ENCODE assay signal across 8 mouse cellular contexts in genomic region chr3:116007941-116008440, GRCm38 (mm10). TPM values are rescaled to one million over a fixed set of nuclear protein-coding genes. Genes with fewer than 3 reads are reported as not detected.
DNase-seq lines count a peak whose midpoint lies in the region; ATAC-seq and TF ChIP-seq lines count a peak whose summit lies in the region.

No protein-coding gene starts in this region.

- TF ChIP-seq CTCF in CH12.LX (conservative IDR thresholded peaks at IDR 0.05 in 1 of 2, IDR thresholded peaks at IDR 0.05 in 1 of 2; ENCODE audit: low read depth in 2 of 2, low read length in 2 of 2) = no peak

- WGBS in forebrain, embryonic 10.5 days = under 1% methylated on average over 12 of the region's 12 CpGs
- WGBS in heart, embryonic 14.5 days = 0% methylated on average over 12 of the region's 12 CpGs
- under 1% methylated on average over 12 of the region's 12 CpGs for WGBS in liver, embryonic 13.5 days (ENCODE audit: insufficient replicate concordance)

- peaks cover 27% of the 10 kb centered on the region for H3K79me2 ChIP-seq in CH12.LX (replicated peaks; ENCODE audit: control insufficient read depth, extremely low read depth, insufficient read depth, poor library complexity, severe bottlenecking)

- DNase-seq in CH12.LX (ENCODE audit: extremely low read depth) = peak; percentile 82
- peak; percentile 39 for DNase-seq in c-Kit-positive CD71-negative TER-119-negative erythroid progenitor cells, embryonic 14.5 days (ENCODE audit: low read depth)
- DNase-seq in forebrain, embryonic 10.5 days (ENCODE audit: extremely low spot score, low spot score) = peak; percentile 77
- peak; percentile 85 for DNase-seq in kidney, postnatal 10 days
- peak; percentile 34 for DNase-seq in liver, embryonic 13.5 days
- peak; percentile 44 to 45 for DNase-seq in natural killer cell, adult 2 months (ENCODE audit: low spot score in 2 of 2)
- peak; percentile 87 for DNase-seq in telencephalon, adult 2 months (ENCODE audit: low read depth, low spot score)

- dilution Hi-C loops in CH12.LX (cut with MboI; ENCODE audit: extremely low pct_ligation_motif_present, extremely low pct_unique_long_range_greater_than_20kb, low sequenced_read_pairs) = no loop called here

- peaks cover 5 to 32% of the 10 kb centered on the region in 2 experiments for H3K36me3 ChIP-seq in CH12.LX (replicated peaks in 1 of 2; ENCODE audit: control insufficient read depth in 1 of 2, insufficient read depth in 1 of 2, low read length in 1 of 2)
- peaks cover 22% of the 10 kb centered on the region for H3K36me3 ChIP-seq in forebrain, embryonic 10.5 days (replicated peaks)
- H3K36me3 ChIP-seq in heart, embryonic 14.5 days (ENCODE audit: control insufficient read depth, insufficient read depth, low read length) = peaks cover 20% of the 10 kb centered on the region
- peaks cover 10% of the 10 kb centered on the region; the same call in 1 of the 2 replicates for H3K36me3 ChIP-seq in liver, embryonic 13.5 days

- peak; percentile 52 for TF ChIP-seq POLR2A in CH12.LX (IDR thresholded peaks at IDR 0.05; ENCODE audit: low read depth, low read length)

- peak overlapping the region; percentile 33 for H3K4me2 ChIP-seq in CH12.LX (ENCODE audit: insufficient read depth, low read depth, poor library complexity, severe bottlenecking)
- peak overlapping the region; percentile 96 for H3K4me2 ChIP-seq in heart, embryonic 14.5 days (ENCODE audit: low read length)
- peak overlapping the region; percentile 96 for H3K4me2 ChIP-seq in liver, embryonic 13.5 days

- peak; percentile 45 for ATAC-seq in heart, embryonic 14.5 days (ENCODE audit: insufficient number of reproducible peaks, insufficient read depth, low FRiP score, low read depth)
- ATAC-seq in liver, embryonic 13.5 days (ENCODE audit: low read depth) = peak; percentile 45

- H3K27ac ChIP-seq in CH12.LX (ENCODE audit: insufficient read depth, low read depth) = peak overlapping the region; percentile 78
- peak overlapping the region; percentile 89 for H3K27ac ChIP-seq in forebrain, embryonic 10.5 days
- peak overlapping the region; percentile 81 to 92 for H3K27ac ChIP-seq in heart, embryonic 14.5 days (replicated peaks in 1 of 2; ENCODE audit: control insufficient read depth in 1 of 2, insufficient read depth in 1 of 2, low read depth in 2 of 2, low read length in 2 of 2)
- peak overlapping the region; percentile 77 for H3K27ac ChIP-seq in liver, embryonic 13.5 days

- no peaks in the 10 kb centered on the region for H3K9me3 ChIP-seq in CH12.LX (replicated peaks; ENCODE audit: low read length)
- H3K9me3 ChIP-seq in forebrain, embryonic 10.5 days = no peaks in the 10 kb centered on the region
- H3K9me3 ChIP-seq in heart, embryonic 14.5 days (ENCODE audit: control insufficient read depth, low read length) = no peaks in the 10 kb centered on the region
- no peaks in the 10 kb centered on the region for H3K9me3 ChIP-seq in liver, embryonic 13.5 days (replicated peaks)

- no peak for TF ChIP-seq RAD21 in CH12.LX (IDR thresholded peaks at IDR 0.05; ENCODE audit: low read depth, low read length)

- peak overlapping the region; percentile 61 for H3K9ac ChIP-seq in CH12.LX (ENCODE audit: insufficient read depth, low read depth)
- H3K9ac ChIP-seq in heart, embryonic 14.5 days (ENCODE audit: low read length) = peak overlapping the region; percentile 97
- H3K9ac ChIP-seq in liver, embryonic 13.5 days = peak overlapping the region; percentile 81

- H3K4me1 ChIP-seq in CH12.LX (ENCODE audit: control insufficient read depth in 1 of 2, insufficient read depth in 2 of 2) = peaks cover 0 to 38% of the 10 kb centered on the region in 2 experiments; a peak in 3 of 4 replicates
- H3K4me1 ChIP-seq in forebrain, embryonic 10.5 days = peaks cover 37% of the 10 kb centered on the region
- H3K4me1 ChIP-seq in heart, embryonic 14.5 days (ENCODE audit: control insufficient read depth in 2 of 2, insufficient read depth in 2 of 2, low read length in 2 of 2) = peaks cover 2 to 12% of the 10 kb centered on the region in 2 experiments; a peak in 3 of 4 replicates
- H3K4me1 ChIP-seq in liver, embryonic 13.5 days (replicated peaks) = peaks cover 28% of the 10 kb centered on the region

- no peaks in the 10 kb centered on the region for H3K27me3 ChIP-seq in CH12.LX (replicated peaks)
- H3K27me3 ChIP-seq in forebrain, embryonic 10.5 days (ENCODE audit: poor library complexity, severe bottlenecking) = no peaks in the 10 kb centered on the region
- H3K27me3 ChIP-seq in heart, embryonic 14.5 days (ENCODE audit: control insufficient read depth, insufficient read depth, low read length) = no peaks in the 10 kb centered on the region
- no peaks in the 10 kb centered on the region for H3K27me3 ChIP-seq in liver, embryonic 13.5 days

- TF ChIP-seq EP300 in CH12.LX (IDR thresholded peaks at IDR 0.05; ENCODE audit: low read length) = no peak

- H3K4me3 ChIP-seq in CH12.LX (replicated peaks in 1 of 3; ENCODE audit: low read depth in 2 of 3, low read length in 2 of 3, poor library complexity in 1 of 3) = peak overlapping the region; percentile 82 to 100 (median 93)
- peak overlapping the region; percentile 92 for H3K4me3 ChIP-seq in forebrain, embryonic 10.5 days
- peak overlapping the region; percentile 91 to 95 for H3K4me3 ChIP-seq in heart, embryonic 14.5 days (ENCODE audit: control insufficient read depth in 1 of 2, insufficient read depth in 1 of 2, low read depth in 1 of 2, low read length in 2 of 2)
- peak overlapping the region; percentile 72 for H3K4me3 ChIP-seq in liver, embryonic 13.5 days (replicated peaks)

- in situ Hi-C loops in CH12.LX (cut with MboI; ENCODE audit: low pct_ligation_motif_present, low pct_unique_long_range_greater_than_20kb, low sequenced_read_pairs) = no loop called here

TF ChIP-seq in CH12.LX, 34 proteins besides CTCF, POLR2A, EP300 and RAD21:
- no peak for TF ChIP-seq RCOR1 (conservative IDR thresholded peaks at IDR 0.05; ENCODE audit: low read depth, low read length)
- no peak for TF ChIP-seq ZC3H11A (IDR thresholded peaks at IDR 0.05; ENCODE audit: low read depth, low read length)
- no peak for TF ChIP-seq ZNF384 (IDR thresholded peaks at IDR 0.05; ENCODE audit: low read depth, low read length)
- no peak for TF ChIP-seq MXI1 (IDR thresholded peaks at IDR 0.05; ENCODE audit: low read depth, low read length)
- no peak for TF ChIP-seq JUND (conservative IDR thresholded peaks at IDR 0.05; ENCODE audit: low read depth, low read length)
- TF ChIP-seq SMC3 (IDR thresholded peaks at IDR 0.05; ENCODE audit: low read depth, low read length) = no peak
- TF ChIP-seq TCF12 (IDR thresholded peaks at IDR 0.05; ENCODE audit: low read depth, low read length) = 0 out of 2 replicates have a peak, but pooled peaks have one; percentile 50
- 0 out of 2 replicates have a peak, but pooled peaks have one; percentile 11 for TF ChIP-seq MEF2A (IDR thresholded peaks at IDR 0.05; ENCODE audit: borderline replicate concordance, low read depth, low read length)
- peak; percentile 69 for TF ChIP-seq USF1 (IDR thresholded peaks at IDR 0.05; ENCODE audit: low read depth, low read length)
- 0 out of 2 replicates have a peak, but pooled peaks have one; percentile 3 for TF ChIP-seq MYC (IDR thresholded peaks at IDR 0.05; ENCODE audit: low read depth, low read length)
- TF ChIP-seq BHLHE40 (IDR thresholded peaks at IDR 0.05; ENCODE audit: low read depth, low read length) = peak; percentile 88
- no peak; the same call in 1 of the 2 replicates for TF ChIP-seq MAX (IDR thresholded peaks at IDR 0.05; ENCODE audit: low read length)
- peak; percentile 46; the same call in 1 of the 2 replicates for TF ChIP-seq USF2 (conservative IDR thresholded peaks at IDR 0.05; ENCODE audit: low read depth, low read length)
- no peak for TF ChIP-seq UBTF (IDR thresholded peaks at IDR 0.05; ENCODE audit: low read depth, low read length)
- TF ChIP-seq IRF4 (IDR thresholded peaks at IDR 0.05; ENCODE audit: low read depth, low read length) = peak; percentile 25; the same call in 1 of the 2 replicates
- TF ChIP-seq ELF1 (IDR thresholded peaks at IDR 0.05; ENCODE audit: low read depth, low read length) = peak; percentile 87
- TF ChIP-seq MAZ (IDR thresholded peaks at IDR 0.05; ENCODE audit: low read depth, low read length) = peak; percentile 79; the same call in 1 of the 2 replicates
- TF ChIP-seq ETS1 (conservative IDR thresholded peaks at IDR 0.05; ENCODE audit: low read depth, low read length) = peak; percentile 75
- no peak for TF ChIP-seq E2F4 (IDR thresholded peaks at IDR 0.05; ENCODE audit: insufficient replicate concordance, low read depth, low read length)
- TF ChIP-seq HCFC1 (IDR thresholded peaks at IDR 0.05; ENCODE audit: low read depth, low read length) = peak; percentile 61

RNA-seq across cellular contexts. Expression of gene Extl2, which starts 0.7 kb away (rescaled TPM):
- total RNA-seq in CH12.LX (2012; rRNA removed) = 7.2 and 8.1 TPM in 2 replicates
- total RNA-seq in CH12.LX (2014; rRNA removed) = 11.2 and 11.9 TPM in 2 replicates
- 7.8 and 12.0 TPM in 2 replicates for polyA plus RNA-seq in CH12.LX (2012; ENCODE audit: insufficient read length, low read depth)
- 20.2 and 23.3 TPM in 2 replicates for polyA plus RNA-seq in forebrain, embryonic 10.5 days (2016; fragmentation: Nextera tagmentation; extraction: Ambion mirVana)
- polyA plus RNA-seq in heart, embryonic 14.5 days (2014; fragmentation: Nextera tagmentation; extraction: Ambion mirVana) = 22.0 TPM in 2 replicates
- 4.8 and 6.7 TPM in 2 replicates for polyA plus RNA-seq in liver, embryonic 13.5 days (2015; fragmentation: Nextera tagmentation; extraction: Ambion mirVana)

RNA-seq across cellular contexts. Expression of gene Slc30a7, which starts 0.8 kb away (rescaled TPM):
- total RNA-seq in CH12.LX (2012; rRNA removed) (15.0 and 18.8 TPM in 2 replicates), CH12.LX (2014; rRNA removed) (20.8 and 25.3 TPM in 2 replicates)
- polyA plus RNA-seq in CH12.LX (2012; ENCODE audit: insufficient read length, low read depth) = 32.8 and 38.9 TPM in 2 replicates
- 24.4 and 26.3 TPM in 2 replicates for polyA plus RNA-seq in forebrain, embryonic 10.5 days (2016; fragmentation: Nextera tagmentation; extraction: Ambion mirVana)
- polyA plus RNA-seq in heart, embryonic 14.5 days (2014; fragmentation: Nextera tagmentation; extraction: Ambion mirVana) = 19.9 and 25.6 TPM in 2 replicates
- 12.0 and 13.5 TPM in 2 replicates for polyA plus RNA-seq in liver, embryonic 13.5 days (2015; fragmentation: Nextera tagmentation; extraction: Ambion mirVana)

Comparison
In these comparisons a context has a peak if more than half of its experiments do, and no peak if none do; other contexts are left out.
1. Peak in every context shown above with its lines: DNase-seq, ATAC-seq, H3K4me3 ChIP-seq and H3K27ac ChIP-seq.
2. DNase-seq: peak in every context shown above with its lines; median percentile 87 in telencephalon, adult 2 months; 85 in kidney, postnatal 10 days; 82 in CH12.LX; 77 in forebrain, embryonic 10.5 days; 44 in natural killer cell, adult 2 months; 39 in c-Kit-positive CD71-negative TER-119-negative erythroid progenitor cells, embryonic 14.5 days; 34 in liver, embryonic 13.5 days.
3. H3K4me2 ChIP-seq: peak in every context shown above with its lines; median percentile 96 in heart, embryonic 14.5 days; 96 in liver, embryonic 13.5 days; 33 in CH12.LX.